Mouse (Mus musculus): ENCODE results near the gene Jph4.

Gene Jph4

GRCm38 (mm10) chr14:55066042-55066441 lies 50.7 kb downstream of the Jph4 start:
- CTCF ChIA-PET: interaction anchor here in 2 of 4 experiments (0.9 to 6.8 kb wide), 9 partner anchors 12 to 42 kb away, joined by 3 to 36 read pairs (median 5); no protein-coding TSS in a partner anchor
- POLR2A ChIA-PET: interaction anchor here (1.0 to 18.6 kb wide), 13 partner anchors 8 to 474 kb away, joined by 3 to 360 read pairs (median 9); partner anchors contain the start of genes Thtpa (in 2 of the 4), Zfhx2 (in 2 of the 4) and Pck2 (in 1 of the 4)

GRCm38 (mm10) chr14:55065391-55065790 lies 51.3 kb downstream of the Jph4 start:
- POLR2A ChIA-PET: interaction anchor here in 3 of 4 experiments (1.0 to 18.6 kb wide), 13 partner anchors 7 to 475 kb away, joined by 3 to 360 read pairs (median 8); partner anchors contain the start of genes Thtpa (in 2 of the 3), Zfhx2 (in 2 of the 3), Ngdn (in 1 of the 3) and Pck2 (in 1 of the 3)
- CTCF ChIA-PET: interaction anchor here in 2 of 4 experiments (0.9 to 6.8 kb wide), 8 partner anchors 12 to 41 kb away, joined by 3 to 36 read pairs (median 4); partner anchors contain the start of gene Thtpa (in 1 of the 2)

GRCm38 (mm10) chr14:55064481-55065370 lies 52.0 kb downstream of the Jph4 start:
- ChIA-PET POLR2A (interaction anchor here in 3 of 4 experiments (0.8 to 18.6 kb wide), 10 partner anchors 8 to 52 kb away, joined by 3 to 360 read pairs (median 10); partner anchors contain the start of genes Thtpa (in 2 of the 3), Zfhx2 (in 2 of the 3) and Ngdn (in 1 of the 3)), CTCF (interaction anchor here in 2 of 4 experiments (1.4 to 6.8 kb wide), 4 partner anchors 13 to 40 kb away, joined by 5 to 36 read pairs (median 8); partner anchors contain the start of gene Thtpa (in 1 of the 2))

- ChIA-PET POLR2A (interaction anchor here in 3 of 4 experiments (0.6 to 18.6 kb wide), 17 partner anchors 9 to 53 kb away, joined by 3 to 360 read pairs (median 4); partner anchors contain the start of genes Thtpa (in 2 of the 3), Zfhx2 (in 2 of the 3) and Ngdn (in 1 of the 3)), CTCF (interaction anchor here (0.5 to 6.8 kb wide), 12 partner anchors 9 to 40 kb away, joined by 3 to 36 read pairs (median 4); partner anchors contain the start of gene Thtpa (in 1 of the 4))
Measured at GRCm38 (mm10) chr14:55063581-55064381, 53.0 kb downstream of the Jph4 start.

- CTCF ChIA-PET: interaction anchor here (0.7 to 6.8 kb wide), 11 partner anchors 10 to 39 kb away, joined by 3 to 36 read pairs (median 4); partner anchors contain the start of gene Thtpa (in 1 of the 4)
- POLR2A ChIA-PET: interaction anchor here in 3 of 4 experiments (0.5 to 18.6 kb wide), 11 partner anchors 9 to 819 kb away, joined by 3 to 360 read pairs (median 8); partner anchors contain the start of genes Thtpa (in 2 of the 3), Zfhx2 (in 2 of the 3) and Ngdn (in 1 of the 3)
Measured at GRCm38 (mm10) chr14:55063117-55063516, 53.6 kb downstream of the Jph4 start.

GRCm38 (mm10) chr14:55062626-55063025 lies 54.1 kb downstream of the Jph4 start:
- ChIA-PET CTCF (interaction anchor here in 3 of 4 experiments (0.7 to 6.8 kb wide), 6 partner anchors 15 to 34 kb away, joined by 3 to 36 read pairs (median 8); partner anchors contain the start of gene Thtpa (in 1 of the 3)), POLR2A (interaction anchor here in 3 of 4 experiments (0.5 to 18.6 kb wide), 11 partner anchors 10 to 819 kb away, joined by 3 to 360 read pairs (median 8); partner anchors contain the start of genes Thtpa (in 2 of the 3), Zfhx2 (in 2 of the 3) and Ngdn (in 1 of the 3))

DNA sequence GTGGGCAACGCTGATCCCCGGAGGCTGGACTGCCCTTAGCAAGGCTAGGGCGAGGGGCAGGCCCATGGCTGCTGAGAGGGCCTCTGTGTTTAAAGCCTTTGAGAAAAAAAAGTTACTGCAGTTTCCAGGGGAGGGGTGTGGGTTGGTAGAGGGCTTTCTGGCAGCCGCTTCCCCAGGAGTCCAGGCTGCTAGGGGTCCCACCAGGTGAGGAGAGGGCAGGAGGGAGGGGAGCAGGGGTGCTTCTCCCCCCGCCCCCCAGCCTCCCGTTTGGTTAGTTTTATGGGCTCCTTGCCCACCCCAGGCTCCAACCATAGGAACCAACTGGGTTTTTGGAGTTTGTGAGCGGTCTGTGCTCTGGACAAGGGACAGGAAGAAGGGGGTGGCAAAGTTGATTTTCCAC lies 54.9 kb downstream of the Jph4 start:
- ChIA-PET CTCF (interaction anchor here in 2 of 4 experiments (2.0 to 6.8 kb wide), 3 partner anchors 16 to 33 kb away, joined by 9 to 36 read pairs (median 9); no protein-coding TSS in a partner anchor), POLR2A (interaction anchor here in 2 of 4 experiments (0.9 to 18.6 kb wide), 8 partner anchors 11 to 31 kb away, joined by 4 to 360 read pairs (median 39); partner anchors contain the start of genes Thtpa (in 2 of the 2) and Zfhx2 (in 2 of the 2))

DNA sequence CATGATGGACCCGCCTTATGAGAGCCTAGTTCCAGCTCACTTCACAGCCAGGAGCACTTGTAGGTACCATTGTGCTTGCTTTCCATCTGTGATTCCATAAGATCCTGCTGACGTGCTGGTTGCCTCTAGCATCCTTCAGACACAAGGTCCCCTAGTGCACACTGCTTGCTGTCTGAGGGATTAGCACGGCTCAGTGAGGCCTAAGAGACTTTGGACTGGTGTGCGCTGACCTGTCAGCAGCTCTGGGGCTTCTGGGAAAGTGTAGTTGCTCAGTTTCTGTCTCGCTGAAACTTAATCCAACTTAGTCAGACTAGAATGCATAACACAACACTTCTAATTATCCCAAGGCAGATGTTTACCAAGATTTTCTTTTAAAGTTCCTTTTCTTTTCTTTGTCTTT lies 56.8 kb downstream of the Jph4 start:
- CTCF ChIA-PET: interaction anchor here in 1 of 4 experiments (1.2 to 4.2 kb wide), 2 partner anchors 19 to 30 kb away, joined by 3 to 19 read pairs; no protein-coding TSS in a partner anchor
- POLR2A ChIA-PET: interaction anchor here (0.6 to 4.3 kb wide), 22 partner anchors 10 to 45 kb away, joined by 3 to 49 read pairs (median 7); partner anchors contain the start of genes Thtpa (in 2 of the 4) and Ngdn (in 1 of the 4)

GRCm38 (mm10) chr14:55059009-55059408 lies 57.7 kb downstream of the Jph4 start:
- CTCF ChIA-PET: interaction anchor here in 1 of 4 experiments (1.2 to 4.2 kb wide), 3 partner anchors 20 to 44 kb away, joined by 3 to 19 read pairs (median 3); partner anchors contain the start of gene Ngdn
- POLR2A ChIA-PET: interaction anchor here (0.7 to 4.3 kb wide), 23 partner anchors 9 to 44 kb away, joined by 3 to 49 read pairs (median 6); partner anchors contain the start of genes Thtpa (in 2 of the 4) and Ngdn (in 1 of the 4)
